Mouse (Mus musculus): ENCODE data around the gene Col25a1.

Col25a1 gene

GRCm38 (mm10) chr3:130327039-130328015 lies 196.0 kb downstream of the Col25a1 start:
- DNase-seq (ENCODE audit: low spot score), result no peak

GRCm38 (mm10) chr3:130328909-130329308 lies 197.6 kb downstream of the Col25a1 start:
- DNase-seq (ENCODE audit: low spot score), result no peak

GRCm38 (mm10) chr3:130329833-130330555 lies 198.7 kb downstream of the Col25a1 start:
- no peak for DNase-seq (ENCODE audit: low spot score)

GRCm38 (mm10) chr3:130330556-130330950 lies 199.3 kb downstream of the Col25a1 start:
- DNase-seq (ENCODE audit: low spot score), result no peak

GRCm38 (mm10) chr3:130332347-130332913 lies 201.1 kb downstream of the Col25a1 start:
- no peak for DNase-seq (ENCODE audit: low spot score)

GRCm38 (mm10) chr3:130337857-130338256 lies 206.6 kb downstream of the Col25a1 start:
- peak; percentile 21 for DNase-seq (ENCODE audit: low spot score)

GRCm38 (mm10) chr3:130338371-130338770 lies 207.1 kb downstream of the Col25a1 start:
- no peak for DNase-seq (ENCODE audit: low spot score)

- no peak for DNase-seq (ENCODE audit: low spot score)
These were observed 218.9 kb downstream of the Col25a1 start for GRCm38 (mm10) chr3:130350161-130350560.

- no peak for DNase-seq (ENCODE audit: low spot score)
These were observed 223.2 kb downstream of the Col25a1 start for GRCm38 (mm10) chr3:130354399-130355039.

GRCm38 (mm10) chr3:130356575-130357173 lies 225.4 kb downstream of the Col25a1 start:
- DNase-seq (ENCODE audit: low spot score), result no peak

GRCm38 (mm10) chr3:130360813-130361212 lies 229.5 kb downstream of the Col25a1 start:
- no peak for DNase-seq (ENCODE audit: low spot score)

GRCm38 (mm10) chr3:130361922-130362321 lies 230.6 kb downstream of the Col25a1 start:
- DNase-seq (ENCODE audit: low spot score), result no peak

- no peak for DNase-seq (ENCODE audit: low spot score)
These were observed 231.6 kb downstream of the Col25a1 start for GRCm38 (mm10) chr3:130362797-130363367.

GRCm38 (mm10) chr3:130366917-130367610 lies 235.8 kb downstream of the Col25a1 start:
- peak; percentile 39 for DNase-seq (ENCODE audit: low spot score)

GRCm38 (mm10) chr3:130368352-130368751 lies 237.1 kb downstream of the Col25a1 start:
- DNase-seq (ENCODE audit: low spot score), result no peak

- DNase-seq (ENCODE audit: low spot score), result no peak
These were observed 237.8 kb downstream of the Col25a1 start for GRCm38 (mm10) chr3:130369113-130369512.

- DNase-seq (ENCODE audit: low spot score), result no peak
These were observed 238.9 kb downstream of the Col25a1 start for GRCm38 (mm10) chr3:130370167-130370566.

GRCm38 (mm10) chr3:130373145-130373544 lies 241.8 kb downstream of the Col25a1 start:
- DNase-seq (ENCODE audit: low spot score), result no peak

GRCm38 (mm10) chr3:130374620-130375341 lies 243.5 kb downstream of the Col25a1 start:
- DNase-seq (ENCODE audit: low spot score), result no peak

- no peak for DNase-seq (ENCODE audit: low spot score)
These were observed 246.5 kb downstream of the Col25a1 start for GRCm38 (mm10) chr3:130377786-130378185.
